Mouse (Mus musculus): Measurements from ENCODE around the gene Ackr2.

Ackr2 gene

DNA sequence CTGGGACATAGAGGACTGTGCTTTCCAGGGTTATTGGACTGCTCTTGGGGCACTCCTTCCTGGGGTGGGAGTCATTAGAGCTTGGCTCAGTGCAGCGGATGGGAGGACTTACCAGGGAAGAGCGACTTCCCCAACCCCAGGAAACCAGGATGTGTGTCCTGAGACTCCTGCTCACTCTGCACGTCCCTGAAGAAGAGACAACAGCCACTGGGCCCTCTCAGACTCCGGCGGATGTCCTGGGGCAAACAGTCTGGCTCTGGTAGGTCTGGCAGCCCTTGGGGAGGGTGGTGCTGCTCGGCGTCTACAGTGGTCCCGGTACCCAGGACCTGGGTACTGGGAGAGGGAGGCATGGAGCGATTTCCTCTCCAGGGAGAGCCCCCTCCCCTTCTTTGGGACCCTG, at the start of gene Ackr2:
TSS of gene Ackr2 (plus strand) at position 111 of the 400 bp plus-strand sequence.
- DNase-seq (ENCODE audit: low spot score in 2 of 2) = no peak

DNA sequence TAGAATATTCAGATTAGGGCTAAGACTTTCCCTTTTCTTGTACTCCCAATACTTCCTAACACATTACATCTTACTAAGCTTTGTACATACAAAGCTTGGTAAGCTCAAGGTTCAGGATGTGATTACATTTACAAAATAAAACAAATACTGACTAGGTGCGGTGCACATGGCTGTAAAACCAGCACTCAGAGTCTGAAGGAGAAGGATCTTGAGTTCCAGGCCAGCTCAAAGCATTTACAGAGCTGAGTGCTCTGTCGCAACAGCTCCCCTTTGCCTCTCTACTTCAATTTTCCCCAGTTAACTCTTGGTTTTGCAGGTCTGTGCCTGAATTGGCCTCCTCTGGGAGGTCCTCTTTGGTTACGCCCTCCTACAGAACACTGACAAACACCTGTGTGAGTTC, 43.9 kb upstream of the Ackr2 start:
- DNase-seq (ENCODE audit: low spot score in 2 of 2) = no peak

DNA sequence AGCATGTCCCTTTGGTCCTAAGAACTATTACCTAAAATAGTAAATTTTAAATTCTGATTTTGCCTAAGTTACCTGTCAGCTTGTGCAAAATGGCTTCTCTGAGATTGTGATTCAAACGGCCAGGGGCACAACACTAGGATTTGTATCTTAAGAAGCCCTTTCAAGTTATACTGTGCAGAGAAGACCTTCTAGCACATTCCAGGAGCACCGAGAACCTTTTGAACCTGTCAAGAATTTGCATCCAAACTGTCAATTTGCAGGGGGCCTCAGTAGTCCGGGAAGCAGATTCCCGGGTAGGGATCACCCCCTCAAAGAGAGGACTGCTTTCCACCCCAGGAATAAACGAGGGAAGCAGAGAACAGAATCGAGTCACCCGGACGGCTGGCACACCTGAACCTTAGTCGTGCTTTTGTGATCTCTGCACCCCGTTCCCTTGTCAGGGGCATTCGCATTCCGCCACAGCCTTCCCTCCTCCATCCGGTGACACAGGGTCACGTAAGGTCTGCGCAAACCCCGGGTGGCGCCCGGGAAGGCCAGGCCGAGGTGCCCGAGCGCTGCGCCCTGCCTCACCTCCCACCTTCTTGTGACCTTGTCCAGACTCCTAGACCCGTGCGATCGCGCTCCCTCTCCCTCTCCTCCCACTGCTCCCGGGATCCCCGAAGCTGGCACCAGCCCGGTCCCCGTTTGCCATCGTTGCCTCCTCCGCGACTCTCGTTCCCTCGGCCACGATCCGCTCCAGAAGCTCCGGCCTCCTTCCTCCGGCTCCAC, 41.3 kb upstream of the Ackr2 start:
- peak; percentile 32 to 41 for DNase-seq (ENCODE audit: low spot score in 2 of 2)

DNA sequence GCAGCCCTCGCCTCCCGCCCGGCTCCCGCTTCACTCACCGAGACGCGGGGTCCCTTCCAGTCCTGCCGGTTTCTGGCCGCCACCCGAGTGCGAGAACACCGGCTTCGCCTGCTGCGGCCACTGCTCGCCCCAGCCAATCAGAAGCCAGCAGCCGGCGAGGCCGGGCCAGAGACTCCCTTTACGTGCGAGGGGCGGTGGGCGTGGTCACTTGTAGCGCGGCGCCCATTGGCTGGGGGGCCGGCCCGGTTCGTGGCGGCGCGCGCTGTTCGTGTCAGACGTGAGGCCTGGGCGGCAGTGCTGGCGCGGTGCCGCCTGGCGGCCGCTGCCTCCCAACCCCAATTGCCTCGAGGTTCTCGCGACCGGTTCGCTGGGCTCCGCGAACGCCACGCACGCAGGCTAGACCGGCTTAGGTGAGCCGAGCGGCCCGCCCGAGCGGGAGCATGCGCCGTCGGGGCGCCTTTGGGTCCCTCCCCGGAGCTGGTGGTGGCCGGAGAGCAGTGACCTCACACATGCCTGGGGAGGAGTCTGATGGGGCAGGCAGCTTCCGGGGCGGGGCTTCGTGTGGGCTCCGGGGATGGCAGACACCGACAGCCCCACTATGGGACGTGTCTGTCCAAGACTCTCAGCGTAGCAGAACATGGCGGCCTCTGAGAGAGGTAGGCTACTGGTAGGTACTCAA, 40.5 kb upstream of the Ackr2 start:
- DNase-seq (ENCODE audit: low spot score in 2 of 2) = peak; percentile 96

GRCm38 (mm10) chr9:121858153-121858488, 40.0 kb upstream of the Ackr2 start, which contains the start of gene Higd1a:
Higd1a (minus strand) TSS chr9:121858362.
- DNase-seq (ENCODE audit: low spot score in 2 of 2) = no peak

GRCm38 (mm10) chr9:121859345-121859744, 38.8 kb upstream of the Ackr2 start:
- no peak for DNase-seq (ENCODE audit: low spot score in 2 of 2)

- DNase-seq (ENCODE audit: low spot score in 2 of 2) = no peak
These were observed 37.2 kb upstream of the Ackr2 start for GRCm38 (mm10) chr9:121860921-121861320.

GRCm38 (mm10) chr9:121864837-121865236, 33.3 kb upstream of the Ackr2 start:
- DNase-seq (ENCODE audit: low spot score in 2 of 2) = no peak

DNA sequence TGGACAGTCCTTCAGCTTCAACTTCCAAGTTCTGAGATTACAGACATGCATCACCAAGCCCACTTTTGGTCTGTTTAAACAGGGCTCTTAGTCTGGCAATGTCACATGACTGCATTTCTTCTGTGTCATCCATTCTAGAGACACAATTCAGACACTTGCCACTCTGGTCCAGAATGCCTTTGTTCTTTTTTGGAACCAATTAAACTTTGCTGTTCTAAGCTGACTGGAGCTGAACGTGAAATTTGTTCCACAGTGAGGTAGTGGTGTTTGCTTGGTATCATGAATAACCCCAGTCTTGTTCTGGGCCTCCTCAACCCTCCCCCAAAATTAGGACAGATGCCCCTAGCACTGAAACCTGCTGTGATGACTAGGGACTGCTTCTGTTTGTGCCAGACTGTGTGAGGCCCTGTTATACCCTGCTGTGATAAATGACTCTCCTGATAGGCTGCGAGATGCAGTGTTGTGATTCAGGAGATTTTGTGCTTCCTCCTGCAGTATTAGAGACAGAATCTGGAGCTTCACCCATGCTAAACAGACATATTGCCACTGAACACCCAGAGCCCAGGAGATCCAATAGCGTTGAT, 32.6 kb upstream of the Ackr2 start:
- no peak for DNase-seq (ENCODE audit: low spot score in 2 of 2)

DNA sequence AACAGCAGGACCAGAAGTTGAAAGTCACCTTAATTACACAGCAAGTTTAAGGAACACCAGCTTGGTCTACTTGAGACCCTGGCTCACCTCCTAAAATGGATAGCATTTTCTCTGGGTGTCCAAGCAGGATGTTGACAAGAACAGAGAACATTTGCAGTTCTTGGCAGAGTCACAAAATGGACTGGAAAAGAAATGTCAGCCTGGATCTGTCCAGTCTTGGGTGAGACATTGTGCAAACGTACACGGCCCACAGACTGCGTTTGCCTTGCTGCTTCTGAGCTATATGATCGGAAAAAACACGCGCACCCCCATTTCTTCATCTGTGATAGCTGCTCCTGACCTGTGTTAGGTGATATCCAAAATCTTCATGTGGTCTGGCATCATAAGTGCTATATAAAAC, 30.5 kb upstream of the Ackr2 start:
- DNase-seq (ENCODE audit: low spot score in 2 of 2) = no peak

GRCm38 (mm10) chr9:121868236-121868635, 29.9 kb upstream of the Ackr2 start:
- no peak for DNase-seq (ENCODE audit: low spot score in 2 of 2)

- DNase-seq (ENCODE audit: low spot score in 2 of 2) = no peak
These were observed 28.7 kb upstream of the Ackr2 start for GRCm38 (mm10) chr9:121869432-121869831.

DNA sequence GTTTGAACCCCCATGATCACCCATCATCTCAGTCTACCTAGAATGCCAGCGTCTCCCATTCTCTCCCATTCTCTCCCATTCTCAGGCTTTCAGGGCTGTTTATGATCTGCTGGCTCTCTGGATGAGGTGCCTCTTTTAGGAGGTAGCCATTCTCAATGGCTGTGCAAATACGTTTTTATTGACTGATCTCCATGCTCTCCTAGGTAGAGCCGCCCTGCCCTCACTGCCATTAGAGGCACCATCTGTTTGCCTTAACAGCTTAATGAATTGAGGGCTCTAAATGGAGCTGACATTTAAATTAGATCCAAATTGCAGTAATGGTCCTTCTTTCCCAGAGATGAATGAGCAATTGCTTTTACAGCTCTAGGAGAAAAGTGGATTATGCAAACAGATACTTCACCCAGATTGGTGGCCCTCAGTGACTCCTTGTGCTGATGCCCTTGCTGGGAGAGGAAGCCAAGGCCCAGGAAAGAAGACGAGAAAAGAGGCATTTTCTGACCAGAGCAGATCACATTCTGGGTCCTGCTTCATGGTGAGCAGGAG, 28.1 kb upstream of the Ackr2 start:
- no peak for DNase-seq (ENCODE audit: low spot score in 2 of 2)

DNA sequence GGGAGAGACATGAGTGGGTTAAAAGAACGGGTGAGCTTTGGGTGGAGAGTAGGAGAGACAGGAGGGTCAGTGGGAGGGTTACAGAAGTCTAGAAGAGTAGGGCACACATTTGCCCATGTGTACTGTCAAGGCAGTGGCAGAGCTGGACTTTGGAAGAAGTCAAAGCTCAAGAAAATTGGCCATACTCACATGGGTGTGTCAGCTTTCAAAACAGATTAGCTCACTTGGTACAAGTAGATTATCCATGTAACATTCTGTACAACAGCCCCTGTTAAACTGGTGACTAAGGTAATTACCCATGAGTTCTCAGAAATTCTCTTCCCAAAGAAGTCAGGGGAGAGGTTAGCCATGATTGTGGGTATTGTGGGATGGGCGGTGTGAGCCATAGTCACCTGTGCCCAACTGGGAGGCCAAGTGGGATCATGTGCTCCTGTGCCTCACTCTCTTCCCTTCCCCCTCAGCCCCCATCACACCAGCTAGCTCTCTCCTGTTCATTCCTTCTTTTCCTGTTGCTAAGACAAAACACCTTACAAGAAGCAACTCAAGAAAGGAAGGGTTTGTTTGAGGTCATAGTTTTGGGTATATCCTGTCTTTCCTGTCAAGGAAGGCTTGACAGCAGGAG, 26.0 kb upstream of the Ackr2 start:
- no peak for DNase-seq (ENCODE audit: low spot score in 2 of 2)

DNA sequence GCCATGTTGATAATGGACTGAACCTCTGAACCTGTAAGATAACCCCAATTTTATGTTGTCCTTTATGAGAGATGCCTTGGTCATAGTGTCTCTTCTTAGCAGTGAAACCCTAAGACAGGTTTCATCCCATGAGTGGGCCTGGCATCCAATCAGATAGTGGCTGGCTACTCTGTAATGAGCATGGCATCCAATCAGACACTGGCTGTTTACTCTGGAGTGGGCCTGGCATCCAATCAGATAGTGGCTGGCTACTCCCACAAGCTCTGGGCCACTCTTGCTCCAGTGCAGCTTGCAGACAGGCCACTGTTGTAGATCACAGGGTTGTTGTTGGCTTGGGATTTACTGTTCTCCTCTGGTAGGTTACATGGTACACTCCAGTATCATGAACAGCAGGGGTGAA, 24.6 kb upstream of the Ackr2 start:
- no peak for DNase-seq (ENCODE audit: low spot score in 2 of 2)

- DNase-seq (ENCODE audit: low spot score in 2 of 2) = peak in 1 of 2 experiments; percentile 44
These were observed 21.0 kb upstream of the Ackr2 start for GRCm38 (mm10) chr9:121877052-121877740.

DNA sequence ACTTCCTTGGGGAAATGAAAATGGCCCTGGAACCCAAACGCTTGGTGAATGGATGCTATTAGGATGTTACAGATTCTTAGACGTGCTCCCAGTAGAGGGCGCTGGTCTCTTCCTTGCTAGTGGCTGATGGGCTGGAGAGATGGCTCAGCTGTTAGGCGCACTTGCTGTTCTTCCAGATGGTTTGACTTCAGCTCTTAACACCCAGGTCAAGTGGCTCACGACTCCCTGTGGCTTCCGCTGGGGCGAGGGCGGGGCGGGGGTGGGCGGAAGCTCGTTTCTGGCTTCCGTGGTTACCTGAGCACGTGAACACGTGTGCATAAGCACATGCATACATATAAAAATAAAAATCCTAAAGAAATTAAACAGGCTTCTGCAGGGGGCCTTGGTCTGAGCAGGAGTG, 17.3 kb upstream of the Ackr2 start:
- DNase-seq (ENCODE audit: low spot score in 2 of 2) = peak; percentile 54 to 55

- peak in 1 of 2 experiments; percentile 16 for DNase-seq (ENCODE audit: low spot score in 2 of 2)
These were observed 16.9 kb upstream of the Ackr2 start for GRCm38 (mm10) chr9:121881301-121881700.

GRCm38 (mm10) chr9:121882015-121882457, 16.1 kb upstream of the Ackr2 start:
- DNase-seq (ENCODE audit: low spot score in 2 of 2) = no peak

DNA sequence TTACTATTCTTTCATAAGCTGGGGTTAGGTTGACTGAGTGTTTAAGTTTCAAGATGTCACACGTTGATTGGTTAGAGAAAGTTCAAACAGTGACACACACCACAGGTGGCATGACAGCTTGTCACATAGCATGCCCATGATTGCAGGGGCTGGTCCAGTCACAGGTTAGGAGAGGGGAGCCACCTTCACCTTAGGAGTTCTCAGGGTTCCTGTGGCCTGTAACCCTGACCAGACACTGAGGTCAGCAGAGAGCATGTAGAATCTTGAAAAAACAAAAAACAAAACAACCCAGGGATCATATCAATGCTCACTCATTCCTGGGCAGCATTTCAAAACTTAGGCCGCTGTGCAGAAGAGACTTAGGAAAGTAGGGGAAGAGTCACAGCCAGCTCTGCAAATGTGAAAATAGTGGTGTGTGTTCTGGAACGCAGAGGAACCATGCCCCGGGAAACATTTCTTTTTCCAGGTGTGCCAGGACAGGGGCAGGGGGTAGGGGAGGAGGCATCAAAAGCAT, 8.2 kb upstream of the Ackr2 start:
- no peak for DNase-seq (ENCODE audit: low spot score in 2 of 2)

GRCm38 (mm10) chr9:121890441-121890941, 7.7 kb upstream of the Ackr2 start:
- peak in 1 of 2 experiments; percentile 23 for DNase-seq (ENCODE audit: low spot score in 2 of 2)
